Mouse (Mus musculus) brain, adult 2 months (tissue): ENCODE measurements around the gene Zfp410.

Source experiments
- DNase-seq: peaks from one replicate; pipeline ENCODE4 v3.0.0; 2011; ENCODE audit warnings: low read depth, low spot score

Gene Zfp410

DNA sequence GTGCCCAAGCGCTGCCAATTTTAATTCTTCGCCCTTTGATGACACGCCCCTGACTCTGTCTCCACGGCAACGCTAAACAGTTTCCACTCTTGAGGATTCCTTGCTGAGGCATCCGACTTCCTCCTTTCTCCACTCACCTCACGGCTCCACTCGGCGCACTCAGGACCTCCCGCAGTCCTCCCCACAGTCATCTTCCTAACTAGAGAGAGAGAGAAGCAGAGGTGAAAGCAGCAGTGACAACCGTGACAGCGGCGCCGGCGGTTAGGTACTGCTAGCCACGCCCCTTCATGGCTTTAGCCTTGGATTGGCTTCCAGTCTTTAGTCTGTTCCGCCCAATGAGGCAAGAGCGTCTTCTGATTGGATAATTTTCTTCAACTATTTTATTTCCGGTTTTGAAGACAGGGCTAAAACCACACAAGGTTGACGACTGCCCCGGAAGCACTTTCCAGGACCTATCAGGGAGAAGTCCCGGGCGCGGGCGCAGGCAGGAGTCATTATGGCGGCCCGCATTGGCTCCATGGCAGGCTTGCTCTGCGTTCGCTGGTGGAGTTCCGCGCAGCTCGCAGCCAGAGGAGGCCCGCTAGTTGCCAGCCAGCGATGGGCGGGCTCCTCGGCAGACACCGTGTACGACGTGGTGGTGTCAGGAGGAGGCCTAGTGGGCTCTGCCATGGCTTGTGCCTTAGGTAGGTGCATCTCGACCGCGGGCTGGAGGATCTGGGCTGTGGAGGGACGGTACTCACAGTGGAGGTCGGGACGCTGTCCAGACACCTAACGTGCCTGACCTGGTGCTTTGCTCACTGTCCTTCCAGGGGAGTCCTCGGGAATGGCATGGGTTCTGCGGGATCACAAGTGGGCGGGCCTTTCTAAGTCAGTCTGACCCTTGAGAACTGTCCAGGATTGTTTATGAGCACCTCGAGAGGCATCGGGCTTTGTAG is 45.2 kb downstream of the Zfp410 start, which contains the start of the genes Coq6 and Fam161b:
Coq6 (plus strand) TSS at position 103 of the 935 bp plus-strand sequence.
Fam161b (minus strand) TSS at position 279 of the 935 bp plus-strand sequence.
- peak; percentile 99 for DNase-seq

DNA sequence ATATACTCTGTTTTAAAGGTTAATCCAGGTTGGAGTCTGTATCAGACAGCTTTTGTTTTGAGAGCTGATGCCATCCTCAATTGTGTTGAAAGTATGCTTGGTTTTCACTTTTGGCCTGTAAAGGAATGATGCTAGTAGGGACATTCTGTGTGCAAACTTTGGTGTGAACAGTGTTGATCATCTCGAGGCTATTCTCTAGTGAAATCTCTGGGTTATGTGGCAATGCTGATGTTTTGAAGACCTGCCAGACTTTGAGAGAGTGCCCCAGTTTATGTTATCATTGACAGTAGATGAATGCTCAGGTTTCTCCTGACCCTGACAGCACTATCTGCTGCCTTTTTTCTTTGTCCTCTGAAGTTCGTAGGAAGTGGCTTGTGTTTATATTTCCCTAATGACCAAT is 46.2 kb downstream of the Zfp410 start:
- DNase-seq: no peak

DNA sequence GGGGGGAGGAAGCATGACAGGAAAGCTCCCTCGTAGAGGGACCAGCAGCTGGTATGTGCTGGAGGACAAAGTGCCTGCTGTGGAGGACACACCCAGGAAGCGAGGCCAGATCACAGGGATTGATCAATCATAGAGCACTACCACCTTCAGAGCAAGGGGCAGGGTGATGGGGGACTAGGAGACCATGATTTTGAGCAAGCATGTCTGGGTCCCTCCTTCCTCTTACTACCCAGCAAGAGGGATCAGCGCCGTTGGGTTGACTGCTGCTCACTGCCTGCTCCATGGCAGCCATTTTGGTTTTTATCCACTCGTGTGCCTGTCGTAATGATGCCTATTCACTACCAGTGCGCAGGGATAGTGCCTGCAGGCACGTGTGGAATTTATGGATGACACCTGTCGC is 47.6 kb downstream of the Zfp410 start:
- no peak for DNase-seq

DNA sequence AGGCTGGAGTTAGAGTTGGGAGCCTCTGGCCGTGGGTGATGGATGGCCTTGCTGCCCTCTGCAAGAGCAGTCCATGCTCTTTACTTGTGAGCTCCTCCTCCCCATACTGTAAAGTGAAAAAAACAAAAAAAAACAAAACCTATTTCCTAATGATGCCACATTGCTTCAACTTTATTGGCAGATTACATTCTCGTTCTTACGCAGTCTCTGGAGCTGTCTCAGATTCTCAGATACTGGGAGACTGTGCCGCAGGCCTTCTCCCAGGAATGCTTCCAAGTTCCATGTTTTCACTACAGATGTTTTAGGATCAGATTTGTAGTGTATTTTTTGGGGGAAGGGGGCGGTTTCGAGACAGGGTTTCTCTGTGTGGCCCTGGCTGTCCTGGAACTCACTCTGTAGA is 48.5 kb downstream of the Zfp410 start:
- no peak for DNase-seq

DNA sequence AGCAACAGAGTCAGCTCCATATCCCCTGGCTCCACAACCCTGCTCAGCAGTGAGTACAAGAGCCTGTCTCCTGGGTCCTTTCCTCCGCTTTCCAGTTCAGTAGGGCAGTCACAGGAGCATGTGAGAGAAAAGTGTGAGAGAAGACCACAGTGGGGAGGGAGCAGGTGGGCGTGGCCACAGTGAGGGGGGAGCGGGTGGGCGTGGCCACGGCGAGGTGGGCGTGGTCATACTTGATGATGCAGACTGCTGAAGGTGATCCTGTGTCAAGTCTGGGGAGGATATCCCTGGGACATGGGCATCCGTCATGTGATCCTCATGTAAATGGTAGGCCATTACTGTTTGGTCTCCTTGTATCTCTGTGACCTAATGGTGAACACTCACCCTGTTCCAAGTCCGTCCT is 50.3 kb downstream of the Zfp410 start:
- DNase-seq: no peak

- no peak for DNase-seq
These were observed 55.0 kb downstream of the Zfp410 start for GRCm38 (mm10) chr12:84371647-84372046.

GRCm38 (mm10) chr12:84373831-84374481 is 57.3 kb downstream of the Zfp410 start:
- peak; percentile 61 for DNase-seq

DNA sequence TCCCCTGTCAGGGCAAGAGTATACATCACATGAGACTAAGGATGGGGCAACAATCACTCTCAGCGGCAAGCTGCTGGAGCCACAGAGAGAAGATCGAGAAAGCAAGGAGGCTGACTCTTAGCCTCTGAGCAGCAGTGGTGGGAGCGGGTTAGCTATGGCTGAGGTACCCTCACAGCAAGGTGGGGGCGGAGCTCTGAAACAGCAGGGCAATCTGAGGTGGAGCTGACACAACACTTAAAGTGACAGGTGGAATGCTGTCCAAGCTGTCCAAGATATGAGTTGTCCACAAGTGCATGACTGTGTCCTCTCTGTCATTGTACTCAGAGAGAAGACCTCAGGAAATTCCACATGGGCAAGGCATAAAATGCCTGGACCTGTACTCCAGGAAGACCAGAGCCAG is 65.7 kb downstream of the Zfp410 start:
- no peak for DNase-seq

- peak; percentile 40 for DNase-seq
These were observed 68.0 kb downstream of the Zfp410 start for GRCm38 (mm10) chr12:84384644-84385081.

GRCm38 (mm10) chr12:84385408-84385807 is 68.8 kb downstream of the Zfp410 start:
- no peak for DNase-seq

DNA sequence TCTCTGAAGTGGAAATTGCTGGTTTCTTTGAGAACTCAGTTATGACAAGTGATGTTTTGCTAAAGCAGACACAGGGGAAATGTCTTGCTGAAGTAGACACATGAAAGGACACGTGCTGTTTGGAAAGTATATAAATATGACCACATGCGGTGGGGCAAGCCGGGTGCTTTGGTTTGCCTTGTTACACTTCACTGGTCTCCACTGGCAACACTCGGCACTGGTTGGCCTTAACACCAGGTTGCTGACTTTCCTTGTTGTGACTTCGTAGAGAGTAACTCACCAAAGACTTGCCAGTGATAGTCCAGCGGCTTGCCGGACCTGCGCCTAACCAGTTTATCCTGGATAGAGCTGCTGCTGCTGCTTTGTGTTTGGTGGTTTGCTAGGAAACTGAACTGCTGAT is 71.4 kb downstream of the Zfp410 start:
- DNase-seq: no peak

- DNase-seq: no peak
These were observed 72.2 kb downstream of the Zfp410 start for GRCm38 (mm10) chr12:84388774-84389400.

- no peak for DNase-seq
These were observed 73.7 kb downstream of the Zfp410 start for GRCm38 (mm10) chr12:84390336-84390735.

DNA sequence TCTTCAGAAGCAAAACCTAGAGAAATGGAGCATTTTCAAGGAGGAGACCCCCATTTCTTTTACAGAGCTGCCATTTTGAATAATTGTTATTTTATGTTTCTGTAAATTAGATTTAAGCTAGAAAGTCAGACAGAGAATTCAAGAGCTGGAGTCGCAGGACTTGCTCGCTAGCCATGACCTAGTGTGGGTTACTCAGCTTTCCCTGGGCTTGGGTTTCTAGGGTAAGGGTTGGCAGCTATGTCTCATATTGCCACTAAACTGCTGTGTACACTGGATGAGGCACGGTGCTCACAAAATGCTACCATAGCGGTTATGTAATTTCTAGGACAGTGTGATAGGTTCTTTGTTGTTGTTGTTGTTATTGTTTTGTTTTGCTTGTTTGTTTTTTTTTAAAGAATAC is 76.0 kb downstream of the Zfp410 start:
- DNase-seq: no peak
